Mouse (Mus musculus) embryonic fibroblast, embryonic 13.5 days (primary cell): ENCODE results near the gene Lrrc28. TPM values are rescaled to one million over a fixed set of nuclear protein-coding genes. Genes with fewer than 3 reads are reported as not detected.

Source experiments
- H3K27ac ChIP-seq: 2 replicates; pipeline ENCODE4 v1.5.1; 2012; ENCODE audit warnings: low read length, control low read depth, inconsistent platforms; ENCODE audit not compliant: insufficient read depth
- H3K4me1 ChIP-seq: 2 replicates; pipeline ENCODE4 v1.6.1; 2011; ENCODE audit warnings: low read length; ENCODE audit not compliant: control insufficient read depth, insufficient read depth
- H3K4me3 ChIP-seq: 2 replicates; pipeline ENCODE4 v1.5.1; 2011; ENCODE audit warnings: mild to moderate bottlenecking, control low read depth, low read length; ENCODE audit not compliant: insufficient read depth
- CTCF ChIP-seq: IDR thresholded peaks from 2 replicates; pipeline ENCODE4 v1.5.1; 2011; ENCODE audit warnings: mild to moderate bottlenecking, control low read depth, low read length, moderate library complexity, borderline replicate concordance; ENCODE audit not compliant: insufficient read depth
- POLR2A ChIP-seq: IDR thresholded peaks from 2 replicates; pipeline ENCODE4 v1.6.1; 2011; ENCODE audit warnings: low read depth, mild to moderate bottlenecking, control low read depth, low read length, moderate library complexity
- polyA plus RNA-seq: library from polyadenylated mRNA; stranded (reverse); fragments of >200 nt; gene quantifications from 2 replicates; pipeline ENCODE4 v1.2.4, GENCODE M21; 2011; ENCODE audit warnings: low read depth; ENCODE audit not compliant: missing spikeins, insufficient read length

The Lrrc28 gene
- 43.1 and 44.4 TPM in 2 replicates for polyA plus RNA-seq

- TF ChIP-seq CTCF = no peak
- peak; percentile 88 for TF ChIP-seq POLR2A
- no peaks in the 10 kb centered on the region; the same call in 1 of the 2 replicates for H3K4me1 ChIP-seq
- peak within 1 kb of the TSS; percentile 92 for H3K4me3 ChIP-seq
- peak within 1 kb of the TSS; percentile 21 for H3K27ac ChIP-seq
Measured at GRCm38 (mm10) chr7:67644833-67645680, at the start of gene Lrrc28. Lrrc28 (minus strand) TSS chr7:67645268.

- TF ChIP-seq CTCF (no peak), POLR2A (no peak)
- H3K4me1 ChIP-seq = no peaks in the 10 kb centered on the region
- no peak overlapping the region for H3K27ac ChIP-seq
- no peak overlapping the region for H3K4me3 ChIP-seq
Measured at GRCm38 (mm10) chr7:67692791-67693538, 47.9 kb upstream of the Lrrc28 start.

- Histone ChIP-seq H3K4me1 (no peaks in the 10 kb centered on the region), H3K27ac (no peak overlapping the region), H3K4me3 (no peak overlapping the region)
- TF ChIP-seq POLR2A = no peak
- TF ChIP-seq CTCF = no peak
Measured at GRCm38 (mm10) chr7:67692141-67692540, 47.1 kb upstream of the Lrrc28 start.

GRCm38 (mm10) chr7:67691036-67691435 lies 46.0 kb upstream of the Lrrc28 start:
- Histone ChIP-seq H3K4me3 (no peak overlapping the region), H3K27ac (no peak overlapping the region), H3K4me1 (no peaks in the 10 kb centered on the region)
- no peak for TF ChIP-seq POLR2A
- TF ChIP-seq CTCF = no peak

- no peak overlapping the region for H3K4me3 ChIP-seq
- no peaks in the 10 kb centered on the region for H3K4me1 ChIP-seq
- no peak overlapping the region for H3K27ac ChIP-seq
- no peak for TF ChIP-seq CTCF
- TF ChIP-seq POLR2A = no peak
Measured at GRCm38 (mm10) chr7:67689793-67690192, 44.7 kb upstream of the Lrrc28 start.

GRCm38 (mm10) chr7:67688281-67688680 lies 43.2 kb upstream of the Lrrc28 start:
- TF ChIP-seq CTCF = no peak
- TF ChIP-seq POLR2A = no peak
- no peak overlapping the region for H3K4me3 ChIP-seq
- H3K27ac ChIP-seq = no peak overlapping the region
- no peaks in the 10 kb centered on the region for H3K4me1 ChIP-seq

GRCm38 (mm10) chr7:67686545-67686944 lies 41.5 kb upstream of the Lrrc28 start:
- no peak overlapping the region for H3K27ac ChIP-seq
- no peak for TF ChIP-seq POLR2A
- H3K4me1 ChIP-seq = no peaks in the 10 kb centered on the region
- H3K4me3 ChIP-seq = no peak overlapping the region

- Histone ChIP-seq H3K27ac (no peak overlapping the region), H3K4me1 (no peaks in the 10 kb centered on the region), H3K4me3 (no peak overlapping the region)
- TF ChIP-seq POLR2A (no peak), CTCF (no peak)
Measured at GRCm38 (mm10) chr7:67683006-67683405, 37.9 kb upstream of the Lrrc28 start.

GRCm38 (mm10) chr7:67681078-67681477 lies 36.0 kb upstream of the Lrrc28 start:
- no peak overlapping the region for H3K4me3 ChIP-seq
- no peak overlapping the region for H3K27ac ChIP-seq
- H3K4me1 ChIP-seq = no peaks in the 10 kb centered on the region
- TF ChIP-seq POLR2A = no peak
- TF ChIP-seq CTCF = no peak

- H3K27ac ChIP-seq = no peak overlapping the region
- H3K4me1 ChIP-seq = no peaks in the 10 kb centered on the region
- TF ChIP-seq POLR2A (no peak), CTCF (no peak)
- H3K4me3 ChIP-seq = no peak overlapping the region
Measured at GRCm38 (mm10) chr7:67678878-67679499, 33.9 kb upstream of the Lrrc28 start.
